Mouse (Mus musculus): Measurements from ENCODE around the gene Mfrp.
"Not testable (repeated sequence)": the region's sequence is repeated elsewhere in the genome, so short reads cannot be mapped to it uniquely, and the experiment has no call there.

The Mfrp gene

GRCm38 (mm10) chr9:44106596-44106995 is 5.1 kb downstream of the Mfrp start:
- no peak for DNase-seq

GRCm38 (mm10) chr9:44107110-44107509 is 5.6 kb downstream of the Mfrp start, which contains the start of gene C1qtnf5:
TSS of gene C1qtnf5 (plus strand) at chr9:44107245.
- peak; percentile 88 for DNase-seq

- DNase-seq, result no peak
Measured at GRCm38 (mm10) chr9:44107557-44108179, 6.1 kb downstream of the Mfrp start.

- DNase-seq, result no peak
Measured at GRCm38 (mm10) chr9:44108269-44109055, 6.9 kb downstream of the Mfrp start.

- peak; percentile 83 for DNase-seq
Measured at GRCm38 (mm10) chr9:44109360-44110095, 8.0 kb downstream of the Mfrp start.

- not testable (repeated sequence) for DNase-seq
Measured at GRCm38 (mm10) chr9:44111909-44112308, 10.4 kb downstream of the Mfrp start.

- DNase-seq, result peak; percentile 96
Measured at GRCm38 (mm10) chr9:44113105-44113789, 11.7 kb downstream of the Mfrp start, which contains the start of the genes Gm49380 and Rnf26. TSS of gene Gm49380 (minus strand) at chr9:44113500. TSS of gene Rnf26 (minus strand) at chr9:44113517.

GRCm38 (mm10) chr9:44114453-44114852 is 12.9 kb downstream of the Mfrp start:
- DNase-seq, result no peak

- no peak for DNase-seq
Measured at GRCm38 (mm10) chr9:44115599-44115998, 14.1 kb downstream of the Mfrp start.

- no peak for DNase-seq
Measured at GRCm38 (mm10) chr9:44116182-44116581, 14.7 kb downstream of the Mfrp start.

GRCm38 (mm10) chr9:44119011-44119410 is 17.5 kb downstream of the Mfrp start:
- peak; percentile 61 for DNase-seq

- no peak for DNase-seq
Measured at GRCm38 (mm10) chr9:44119948-44120465, 18.5 kb downstream of the Mfrp start.

GRCm38 (mm10) chr9:44124317-44124716 is 22.8 kb downstream of the Mfrp start:
- no peak for DNase-seq

GRCm38 (mm10) chr9:44125026-44125425 is 23.5 kb downstream of the Mfrp start:
- no peak for DNase-seq

- peak; percentile 93 for DNase-seq
Measured at GRCm38 (mm10) chr9:44125546-44126428, 24.3 kb downstream of the Mfrp start.

GRCm38 (mm10) chr9:44126746-44127145 is 25.2 kb downstream of the Mfrp start:
- no peak for DNase-seq

GRCm38 (mm10) chr9:44127351-44127801 is 25.8 kb downstream of the Mfrp start:
- DNase-seq, result no peak

GRCm38 (mm10) chr9:44129633-44130032 is 28.1 kb downstream of the Mfrp start:
- peak; percentile 58 for DNase-seq

- peak; percentile 79 for DNase-seq
Measured at GRCm38 (mm10) chr9:44130034-44130433, 28.5 kb downstream of the Mfrp start.

GRCm38 (mm10) chr9:44130581-44131275 is 29.2 kb downstream of the Mfrp start:
- peak; percentile 66 for DNase-seq

- no peak for DNase-seq
Measured at GRCm38 (mm10) chr9:44131276-44131590, 29.7 kb downstream of the Mfrp start.

Measured in lung, postnatal 14 days (tissue).